Mouse (Mus musculus): Measurements from ENCODE around the gene Apoc2. TPM values are rescaled to one million over a fixed set of nuclear protein-coding genes. Genes with fewer than 3 reads are reported as not detected.

The Apoc2 gene
- polyA plus RNA-seq, 1 experiment from 2014 or later, result not detected

- H3K4me1 ChIP-seq, result peaks cover 4% of the 10 kb centered on the region; the same call in 1 of the 2 replicates
- no peak overlapping the region for H3K27ac ChIP-seq
- H3K27me3 ChIP-seq, result 0 out of 2 replicates have a peak, but pooled peaks cover 2% of the 10 kb centered on the region
- no peak overlapping the region for H3K9ac ChIP-seq
- 95% methylated on average over 15 of the region's 15 CpGs for WGBS
- no peak overlapping the region for H3K4me2 ChIP-seq (replicated peaks)
- H3K4me3 ChIP-seq, result no peak overlapping the region
- H3K36me3 ChIP-seq, result peaks cover 69% of the 10 kb centered on the region
- no peaks in the 10 kb centered on the region for H3K9me3 ChIP-seq (replicated peaks)
- no peak for ATAC-seq (ENCODE audit: low FRiP score)
These were observed 43.9 kb downstream of the Apoc2 start for GRCm38 (mm10) chr7:19633855-19634254.

GRCm38 (mm10) chr7:19633197-19633596 lies 44.5 kb downstream of the Apoc2 start:
- Histone ChIP-seq H3K4me3 (no peak overlapping the region), H3K27me3 (0 out of 2 replicates have a peak, but pooled peaks cover 2% of the 10 kb centered on the region), H3K36me3 (peaks cover 63% of the 10 kb centered on the region), H3K9ac (no peak overlapping the region), H3K4me1 (peaks cover 4% of the 10 kb centered on the region; the same call in 1 of the 2 replicates), H3K9me3 (replicated peaks) (no peaks in the 10 kb centered on the region), H3K27ac (no peak overlapping the region), H3K4me2 (replicated peaks) (no peak overlapping the region)
- 94% methylated on average over 17 of the region's 17 CpGs for WGBS
- ATAC-seq (ENCODE audit: low FRiP score), result no peak

GRCm38 (mm10) chr7:19632720-19633119 lies 45.0 kb downstream of the Apoc2 start:
- no peak overlapping the region for H3K27ac ChIP-seq

GRCm38 (mm10) chr7:19632275-19632674 lies 45.5 kb downstream of the Apoc2 start:
- Histone ChIP-seq H3K4me3 (no peak overlapping the region), H3K27me3 (0 out of 2 replicates have a peak, but pooled peaks cover 2% of the 10 kb centered on the region), H3K4me1 (peaks cover 4% of the 10 kb centered on the region; the same call in 1 of the 2 replicates), H3K4me2 (replicated peaks) (no peak overlapping the region), H3K9ac (no peak overlapping the region), H3K36me3 (peaks cover 53% of the 10 kb centered on the region), H3K27ac (no peak overlapping the region), H3K9me3 (replicated peaks) (no peaks in the 10 kb centered on the region)
- ATAC-seq (ENCODE audit: low FRiP score), result no peak

More at GRCm38 (mm10) chr7:19632720-19633119, 45.0 kb downstream of the Apoc2 start:
- Histone ChIP-seq H3K4me2 (replicated peaks) (no peak overlapping the region), H3K9me3 (replicated peaks) (no peaks in the 10 kb centered on the region), H3K4me3 (no peak overlapping the region), H3K4me1 (peaks cover 4% of the 10 kb centered on the region; the same call in 1 of the 2 replicates), H3K36me3 (peaks cover 58% of the 10 kb centered on the region), H3K27me3 (0 out of 2 replicates have a peak, but pooled peaks cover 2% of the 10 kb centered on the region), H3K9ac (no peak overlapping the region)
- ATAC-seq (ENCODE audit: low FRiP score), result no peak

GRCm38 (mm10) chr7:19629361-19629734 lies 48.4 kb downstream of the Apoc2 start, which contains the start of gene Relb:
Relb (minus strand) TSS chr7:19629438.
- Histone ChIP-seq H3K9me3 (replicated peaks) (no peaks in the 10 kb centered on the region), H3K36me3 (peaks cover 24% of the 10 kb centered on the region), H3K9ac (peak within 1 kb of the TSS; percentile 59), H3K4me1 (peaks cover 4% of the 10 kb centered on the region; the same call in 1 of the 2 replicates), H3K4me2 (replicated peaks) (peak within 1 kb of the TSS; percentile 93), H3K27ac (peak within 1 kb of the TSS; percentile 84), H3K4me3 (peak within 1 kb of the TSS; percentile 80), H3K27me3 (0 out of 2 replicates have a peak, but pooled peaks cover 2% of the 10 kb centered on the region)
- ATAC-seq (ENCODE audit: low FRiP score), result peak; percentile 80
- 1% methylated on average over 41 of the region's 41 CpGs for WGBS

GRCm38 (mm10) chr7:19628536-19629360 lies 49.0 kb downstream of the Apoc2 start:
- Histone ChIP-seq H3K4me1 (peaks cover 4% of the 10 kb centered on the region; the same call in 1 of the 2 replicates), H3K27ac (peak overlapping the region; percentile 84), H3K36me3 (peaks cover 18% of the 10 kb centered on the region), H3K27me3 (0 out of 2 replicates have a peak, but pooled peaks cover 2% of the 10 kb centered on the region), H3K4me2 (replicated peaks) (peak overlapping the region; percentile 93), H3K9ac (peak overlapping the region; percentile 59), H3K9me3 (replicated peaks) (no peaks in the 10 kb centered on the region), H3K4me3 (peak overlapping the region; percentile 80)
- peak; percentile 91 for ATAC-seq (ENCODE audit: low FRiP score)
- WGBS, result under 1% methylated on average over 57 of the region's 57 CpGs

- no peak overlapping the region for H3K9ac ChIP-seq
- H3K36me3 ChIP-seq, result peaks cover 12% of the 10 kb centered on the region
- H3K4me1 ChIP-seq, result peaks cover 4% of the 10 kb centered on the region; the same call in 1 of the 2 replicates
- 0 out of 2 replicates have a peak, but pooled peaks cover 2% of the 10 kb centered on the region for H3K27me3 ChIP-seq
- no peaks in the 10 kb centered on the region for H3K9me3 ChIP-seq (replicated peaks)
- 15% methylated on average over 17 of the region's 17 CpGs for WGBS
- peak overlapping the region; percentile 93 for H3K4me2 ChIP-seq (replicated peaks)
- H3K4me3 ChIP-seq, result peak overlapping the region; percentile 80
- no peak for ATAC-seq (ENCODE audit: low FRiP score)
- peak overlapping the region; percentile 84; the same call in 1 of the 2 replicates for H3K27ac ChIP-seq
These were observed 49.6 kb downstream of the Apoc2 start for GRCm38 (mm10) chr7:19628192-19628535.

- H3K9me3 ChIP-seq (replicated peaks), result no peaks in the 10 kb centered on the region
- 67% methylated on average over 3 of the region's 3 CpGs for WGBS
- no peak overlapping the region for H3K4me3 ChIP-seq
- ATAC-seq (ENCODE audit: low FRiP score), result no peak
- 0 out of 2 replicates have a peak, but pooled peaks cover 2% of the 10 kb centered on the region for H3K27me3 ChIP-seq
- H3K36me3 ChIP-seq, result peaks cover 8% of the 10 kb centered on the region
- peaks cover 4% of the 10 kb centered on the region; the same call in 1 of the 2 replicates for H3K4me1 ChIP-seq
- no peak overlapping the region for H3K27ac ChIP-seq
- H3K9ac ChIP-seq, result no peak overlapping the region
- H3K4me2 ChIP-seq (replicated peaks), result peak overlapping the region; percentile 93; the same call in 1 of the 2 replicates
These were observed 50.0 kb downstream of the Apoc2 start for GRCm38 (mm10) chr7:19627721-19628120.

- 71% methylated on average over 2 of the region's 2 CpGs for WGBS
- H3K9ac ChIP-seq, result no peak overlapping the region
- H3K4me2 ChIP-seq (replicated peaks), result no peak overlapping the region
- no peak for ATAC-seq (ENCODE audit: low FRiP score)
- no peak overlapping the region for H3K27ac ChIP-seq
- peaks cover 3% of the 10 kb centered on the region; the same call in 1 of the 2 replicates for H3K27me3 ChIP-seq
- no peak overlapping the region for H3K4me3 ChIP-seq
- peaks cover 5% of the 10 kb centered on the region; the same call in 1 of the 2 replicates for H3K4me1 ChIP-seq
- H3K36me3 ChIP-seq, result no peaks in the 10 kb centered on the region
- no peaks in the 10 kb centered on the region for H3K9me3 ChIP-seq (replicated peaks)
These were observed 54.3 kb downstream of the Apoc2 start for GRCm38 (mm10) chr7:19623433-19623832.

- Histone ChIP-seq H3K9ac (no peak overlapping the region), H3K27ac (no peak overlapping the region), H3K4me3 (no peak overlapping the region), H3K36me3 (no peaks in the 10 kb centered on the region), H3K4me1 (peaks cover 5% of the 10 kb centered on the region; the same call in 1 of the 2 replicates), H3K9me3 (replicated peaks) (no peaks in the 10 kb centered on the region), H3K4me2 (replicated peaks) (no peak overlapping the region), H3K27me3 (peaks cover 3% of the 10 kb centered on the region; the same call in 1 of the 2 replicates)
- 39% methylated on average over 6 of the region's 6 CpGs for whole genome bisulfite sequencing
- ATAC-seq (ENCODE audit: low FRiP score), result no peak
These were observed 55.5 kb downstream of the Apoc2 start for GRCm38 (mm10) chr7:19622241-19622640.

All from hindbrain, embryonic 12.5 days (tissue).